Mouse (Mus musculus) spleen, adult 12 weeks (tissue): ENCODE measurements around the gene 4930474N05Rik.

Experiments used
- DNase-seq: peaks from one replicate; pipeline ENCODE4 v3.0.0; 2022; ENCODE audit warnings: low spot score

The 4930474N05Rik gene

GRCm38 (mm10) chr14:36094617-36095016, at the start of gene 4930474N05Rik:
Gene 4930474N05Rik, plus strand, starts transcription at chr14:36094917.
- no peak for DNase-seq

- no peak for DNase-seq
Observed at GRCm38 (mm10) chr14:36048746-36049391, 45.8 kb upstream of the 4930474N05Rik start.

GRCm38 (mm10) chr14:36053281-36053680, 41.4 kb upstream of the 4930474N05Rik start:
- no peak for DNase-seq

- no peak for DNase-seq
Observed at GRCm38 (mm10) chr14:36098528-36098927, 3.8 kb downstream of the 4930474N05Rik start.

- DNase-seq = no peak
Observed at GRCm38 (mm10) chr14:36099647-36100046, 4.9 kb downstream of the 4930474N05Rik start.

- no peak for DNase-seq
Observed at GRCm38 (mm10) chr14:36100731-36101130, 6.0 kb downstream of the 4930474N05Rik start.

GRCm38 (mm10) chr14:36114481-36114880, 19.8 kb downstream of the 4930474N05Rik start:
- DNase-seq = no peak

GRCm38 (mm10) chr14:36123775-36124335, 29.1 kb downstream of the 4930474N05Rik start:
- no peak for DNase-seq

- DNase-seq = no peak
Observed at GRCm38 (mm10) chr14:36135749-36136148, 41.0 kb downstream of the 4930474N05Rik start.

- DNase-seq = no peak
Observed at GRCm38 (mm10) chr14:36137696-36138095, 43.0 kb downstream of the 4930474N05Rik start.

- no peak for DNase-seq
Observed at GRCm38 (mm10) chr14:36145261-36145660, 50.5 kb downstream of the 4930474N05Rik start.
